Mouse (Mus musculus) lung, adult 2 months (tissue): ENCODE measurements at regions not wholly inside any gene's neighbourhood (a gene's known extent, or its start where the extent isn't known, plus 50 kb on each side); places are given as distances from the start of the nearest gene placed in this dataset.

Source experiments
- CTCF ChIP-seq: fragments of 200-500 bp; IDR thresholded peaks from 2 replicates; pipeline ENCODE4 v1.5.1; 2011; ENCODE audit warnings: mild to moderate bottlenecking, low read length, control low read depth; ENCODE audit not compliant: insufficient read depth
- POLR2A ChIP-seq: fragments of 200-500 bp; IDR thresholded peaks from 2 replicates; pipeline ENCODE4 v1.6.1; 2011; ENCODE audit warnings: low read depth, mild to moderate bottlenecking, control low read depth, low read length, borderline replicate concordance; ENCODE audit errors: extremely low read depth

GRCm38 (mm10) chr1:144379991-144380594 lies 131.1 kb upstream of the Rgs1 start:
- no peak for TF ChIP-seq POLR2A
- peak; percentile 27; the same call in 1 of the 2 replicates for TF ChIP-seq CTCF
